Mouse (Mus musculus) hindbrain, embryonic 10.5 days (tissue): ENCODE results near the gene Glud1. TPM values are rescaled to one million over a fixed set of nuclear protein-coding genes. Genes with fewer than 3 reads are reported as not detected.

Experiments
- DNase-seq: peaks from one replicate; pipeline ENCODE4 v3.0.0-alpha.2; 2017; ENCODE audit warnings: low spot score
- H3K27ac ChIP-seq: fragments of 300-500 bp; sonication (generic); 2 replicates; pipeline ENCODE4 v1.5.1; 2016; ENCODE audit warnings: mild to moderate bottlenecking, moderate library complexity
- H3K27me3 ChIP-seq: fragments of 300-500 bp; sonication (generic); 2 replicates; pipeline ENCODE4 v1.6.1; 2016; ENCODE audit warnings: mild to moderate bottlenecking; ENCODE audit not compliant: poor library complexity, insufficient read depth, severe bottlenecking
- H3K36me3 ChIP-seq: fragments of 300-500 bp; sonication (generic); 2 replicates; pipeline ENCODE4 v1.6.1; 2016; ENCODE audit warnings: mild to moderate bottlenecking, moderate library complexity
- H3K4me1 ChIP-seq: fragments of 300-500 bp; sonication (generic); replicated peaks from 2 replicates; pipeline ENCODE4 v1.6.1; 2016; ENCODE audit warnings: mild to moderate bottlenecking
- H3K4me3 ChIP-seq: fragments of 300-500 bp; sonication (generic); 2 replicates; pipeline ENCODE4 v1.5.1; 2016; ENCODE audit warnings: mild to moderate bottlenecking, moderate library complexity
- H3K9me3 ChIP-seq: fragments of 300-500 bp; sonication (generic); 2 replicates; pipeline ENCODE4 v1.6.1; 2016; ENCODE audit warnings: mild to moderate bottlenecking, moderate library complexity
- whole genome bisulfite sequencing: fragments of 180-500 bp; shearing (Covaris S2); methylation state at CpG from one replicate; pipeline ENCODE4 v1.1.7; 2016; 5-methylcytosine and 5-hydroxymethylcytosine counted together
- polyA plus RNA-seq: library from polyadenylated mRNA; unstranded; fragments of >200 nt; fragmentation: Nextera tagmentation; extraction: Ambion mirVana; gene quantifications from 2 replicates; pipeline ENCODE4 v1.2.1, GENCODE M21; 2016

Glud1 gene
- polyA plus RNA-seq, 1 experiment from 2014 or later = 82.0 TPM

GRCm38 (mm10) chr14:34377121-34377520 is 66.6 kb downstream of the Glud1 start:
- Histone ChIP-seq H3K4me3 (0 out of 2 replicates have a peak overlapping the region, but pooled peaks have one; percentile 14), H3K27me3 (no peaks in the 10 kb centered on the region), H3K36me3 (no peaks in the 10 kb centered on the region), H3K27ac (peak overlapping the region; percentile 62), H3K4me1 (peaks cover 50% of the 10 kb centered on the region), H3K9me3 (no peaks in the 10 kb centered on the region)
- DNase-seq = no peak
- WGBS = 81% methylated on average over 4 of the region's 4 CpGs

GRCm38 (mm10) chr14:34378560-34379331 is 68.2 kb downstream of the Glud1 start:
- H3K4me1 ChIP-seq = peaks cover 49% of the 10 kb centered on the region
- DNase-seq = peak; percentile 62
- H3K27ac ChIP-seq = peak overlapping the region; percentile 84
- H3K4me3 ChIP-seq = no peak overlapping the region
- no peaks in the 10 kb centered on the region for H3K27me3 ChIP-seq
- 35% methylated on average over 11 of the region's 11 CpGs for WGBS
- H3K9me3 ChIP-seq = no peaks in the 10 kb centered on the region
- H3K36me3 ChIP-seq = no peaks in the 10 kb centered on the region

GRCm38 (mm10) chr14:34382921-34383704 is 72.6 kb downstream of the Glud1 start:
- no peak overlapping the region for H3K27ac ChIP-seq
- H3K36me3 ChIP-seq = no peaks in the 10 kb centered on the region
- peaks cover 12% of the 10 kb centered on the region for H3K4me1 ChIP-seq
- 93% methylated on average over 9 of the region's 9 CpGs for WGBS
- H3K27me3 ChIP-seq = no peaks in the 10 kb centered on the region
- H3K9me3 ChIP-seq = no peaks in the 10 kb centered on the region
- DNase-seq = no peak
- H3K4me3 ChIP-seq = no peak overlapping the region

- H3K27ac ChIP-seq = no peak overlapping the region
- peaks cover 8% of the 10 kb centered on the region; the same call in 1 of the 2 replicates for H3K4me1 ChIP-seq
- H3K9me3 ChIP-seq = peaks cover 6% of the 10 kb centered on the region
- H3K4me3 ChIP-seq = no peak overlapping the region
- no peaks in the 10 kb centered on the region for H3K27me3 ChIP-seq
- 66% methylated on average over 4 of the region's 4 CpGs for WGBS
- H3K36me3 ChIP-seq = peaks cover 15% of the 10 kb centered on the region
- no peak for DNase-seq
These were observed 82.8 kb downstream of the Glud1 start for GRCm38 (mm10) chr14:34393295-34393694.

Other genes starting within 250 kb of the Glud1 start
- 1.3 and 1.7 TPM in 2 replicates for gene Anxa8, start 224.7 kb upstream of the Glud1 start, polyA plus RNA-seq
- not detected in 2 replicates for gene A630023A22Rik, start 208.0 kb upstream of the Glud1 start, polyA plus RNA-seq
- not detected in 2 replicates for gene Npy4r, start 158.2 kb upstream of the Glud1 start, polyA plus RNA-seq
- gene Gprin2, start 109.1 kb upstream of the Glud1 start, polyA plus RNA-seq = 0.49 and 1.2 TPM in 2 replicates
- 0.14 and 0.17 TPM in 2 replicates for gene Syt15, start 91.1 kb upstream of the Glud1 start, polyA plus RNA-seq
- gene Shld2, start 234 bp upstream of the Glud1 start, polyA plus RNA-seq = 6.1 and 10.0 TPM in 2 replicates
- gene Fam25c, start 44.7 kb downstream of the Glud1 start, polyA plus RNA-seq = not detected in 2 replicates
- 51.0 and 125 TPM in 2 replicates for gene Sncg, start 64.1 kb downstream of the Glud1 start, polyA plus RNA-seq
- 7.0 and 8.5 TPM in 2 replicates for gene Mmrn2, start 64.7 kb downstream of the Glud1 start, polyA plus RNA-seq
- gene Bmpr1a, start 192.6 kb downstream of the Glud1 start, polyA plus RNA-seq = 31.6 and 42.8 TPM in 2 replicates
- not detected in 2 replicates for gene 9230112D13Rik, start 212.1 kb downstream of the Glud1 start, polyA plus RNA-seq